Mouse (Mus musculus) midbrain, embryonic 14.5 days (tissue): ENCODE data around the gene Abhd16a. TPM values are rescaled to one million over a fixed set of nuclear protein-coding genes. Genes with fewer than 3 reads are reported as not detected.
A peak's percentile ranks its signal among the peaks of the same experiment; 100 is the strongest.

Source experiments
- ATAC-seq: fragments of 200-750 bp; cut with Nextera tagmentation; 2 replicates; pipeline ENCODE4 v1.8.0; 2017; ENCODE audit warnings: moderate number of reproducible peaks, moderate library complexity; ENCODE audit not compliant: low FRiP score, low TSS enrichment
- DNase-seq: peaks from one replicate; pipeline ENCODE4 v3.0.0-alpha.2; 2015
- H3K27ac ChIP-seq: fragments of 300-500 bp; sonication (generic); replicated peaks from 2 replicates; pipeline ENCODE4 v1.5.1; 2014; ENCODE audit warnings: mild to moderate bottlenecking, low read depth, low read length, moderate library complexity
- H3K27me3 ChIP-seq: fragments of 300-500 bp; sonication (generic); 2 replicates; pipeline ENCODE4 v1.6.1; 2014; ENCODE audit warnings: low read length, control low read depth, mixed read lengths; ENCODE audit not compliant: control insufficient read depth, insufficient read depth
- H3K36me3 ChIP-seq: fragments of 300-500 bp; sonication (generic); 2 replicates; pipeline ENCODE4 v1.6.1; 2014; ENCODE audit warnings: low read length, control low read depth; ENCODE audit not compliant: control insufficient read depth, insufficient read depth
- H3K4me1 ChIP-seq: fragments of 300-500 bp; sonication (generic); 2 replicates; pipeline ENCODE4 v1.6.1; 2014; ENCODE audit warnings: mild to moderate bottlenecking, antibody characterized with exemption, low read length, control low read depth; ENCODE audit not compliant: control insufficient read depth, insufficient read depth
- H3K4me2 ChIP-seq: fragments of 300-500 bp; sonication (generic); 2 replicates; pipeline ENCODE4 v1.6.1; 2014; ENCODE audit warnings: mild to moderate bottlenecking, low read length, moderate library complexity
- H3K4me3 ChIP-seq: fragments of 300-500 bp; sonication (generic); replicated peaks from 2 replicates; pipeline ENCODE4 v1.5.1; 2014; ENCODE audit warnings: low read depth, low read length
- H3K9ac ChIP-seq: fragments of 300-500 bp; sonication (generic); replicated peaks from 2 replicates; pipeline ENCODE4 v1.6.1; 2014; ENCODE audit warnings: mild to moderate bottlenecking, low read length, moderate library complexity
- H3K9me3 ChIP-seq: fragments of 300-500 bp; sonication (generic); 2 replicates; pipeline ENCODE4 v1.6.1; 2016; ENCODE audit warnings: low read length, control low read depth, mixed read lengths; ENCODE audit not compliant: control insufficient read depth
- WGBS: fragments of 180-500 bp; shearing (Covaris S2); extraction: QIAGEN DNeasy Blood & Tissue Kit; methylation state at CpG from one replicate; pipeline ENCODE4 v1.1.7; 2014; 5-methylcytosine and 5-hydroxymethylcytosine counted together
- polyA plus RNA-seq: library from polyadenylated mRNA; unstranded; fragments of >200 nt; fragmentation: Nextera tagmentation; extraction: Ambion mirVana; gene quantifications from 2 replicates; pipeline ENCODE4 v1.2.1, GENCODE M21; 2014

Abhd16a gene
- 79.4 and 86.0 TPM in 2 replicates for polyA plus RNA-seq

DNA sequence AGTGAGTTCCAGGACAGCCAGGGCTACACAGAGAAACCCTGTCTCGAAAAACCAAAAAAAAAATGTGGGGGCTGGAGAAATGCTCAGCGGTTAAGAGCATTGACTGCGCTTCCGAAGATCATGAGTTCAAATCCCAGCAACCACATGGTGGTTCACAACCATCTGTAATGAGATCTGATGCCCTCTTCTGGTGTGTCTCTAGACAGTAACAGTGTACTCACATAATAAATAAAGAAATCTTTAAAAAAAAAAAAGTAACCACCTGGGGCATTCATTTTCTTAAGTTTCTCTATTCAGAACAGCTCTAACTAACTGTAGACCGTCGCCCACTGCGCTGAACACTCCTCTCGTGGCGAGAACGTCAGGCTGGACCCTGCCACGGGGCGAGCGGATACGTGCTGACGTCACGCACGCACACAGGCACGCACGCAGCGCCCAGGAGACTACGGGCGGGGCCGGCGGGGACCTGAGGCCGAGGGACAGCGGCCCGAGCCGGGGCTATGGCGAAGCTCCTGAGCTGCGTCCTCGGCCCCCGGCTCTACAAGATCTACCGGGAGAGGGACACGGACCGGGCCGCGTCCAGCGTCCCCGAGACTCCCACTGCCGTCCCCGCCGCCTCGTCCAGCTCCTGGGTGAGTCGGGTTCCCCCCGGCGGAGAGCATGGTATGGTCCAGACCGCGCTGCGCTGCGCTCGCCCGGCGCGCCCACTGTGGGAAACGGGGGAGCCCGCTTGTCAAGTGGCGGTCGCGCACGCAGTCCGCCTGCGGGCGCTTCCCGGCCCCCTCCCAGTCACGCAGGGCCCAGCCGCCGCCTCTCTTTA is at the start of gene Abhd16a:
Gene Abhd16a (plus strand): TSS at position 439 of the 820 bp plus-strand sequence.
- peak within 1 kb of the TSS; percentile 61 for H3K4me3 ChIP-seq
- peaks cover 26% of the 10 kb centered on the region for H3K36me3 ChIP-seq
- H3K27ac ChIP-seq: peak within 1 kb of the TSS; percentile 98
- ATAC-seq (peak; percentile 98), DNase-seq (peak; percentile 97)
- H3K4me1 ChIP-seq: peaks cover 12% of the 10 kb centered on the region
- 3% methylated on average over 66 of the region's 67 CpGs for WGBS
- H3K9me3 ChIP-seq: no peaks in the 10 kb centered on the region
- peak within 1 kb of the TSS; percentile 76 for H3K4me2 ChIP-seq
- peak within 1 kb of the TSS; percentile 93 for H3K9ac ChIP-seq
- no peaks in the 10 kb centered on the region for H3K27me3 ChIP-seq

DNA sequence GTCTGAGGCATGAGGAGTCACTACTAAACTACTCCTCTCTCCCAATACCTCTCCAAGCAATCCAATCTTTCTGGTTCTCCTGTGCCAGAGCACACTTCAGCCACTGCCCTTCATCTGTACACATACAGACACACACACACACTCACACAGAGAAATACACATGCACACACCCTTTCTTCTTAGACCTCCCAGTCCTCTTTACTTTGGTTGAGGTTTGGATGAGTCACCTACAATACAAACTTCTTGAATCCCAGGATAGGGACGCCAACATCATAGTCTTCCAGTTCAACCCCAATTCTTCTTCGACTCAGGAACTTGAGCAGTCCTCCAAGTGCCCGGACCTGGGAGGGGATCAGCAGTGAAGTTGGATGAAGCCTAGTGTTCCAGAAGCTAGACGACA is 45.3 kb upstream of the Abhd16a start:
- H3K9me3 ChIP-seq: no peaks in the 10 kb centered on the region
- H3K4me2 ChIP-seq: no peak overlapping the region
- 91% methylated on average over 4 of the region's 4 CpGs for WGBS
- ATAC-seq (no peak), DNase-seq (no peak)
- no peaks in the 10 kb centered on the region for H3K36me3 ChIP-seq
- H3K27ac ChIP-seq: no peak overlapping the region
- no peak overlapping the region for H3K9ac ChIP-seq
- no peak overlapping the region for H3K4me3 ChIP-seq
- peaks cover 13% of the 10 kb centered on the region for H3K4me1 ChIP-seq
- no peaks in the 10 kb centered on the region for H3K27me3 ChIP-seq

DNA sequence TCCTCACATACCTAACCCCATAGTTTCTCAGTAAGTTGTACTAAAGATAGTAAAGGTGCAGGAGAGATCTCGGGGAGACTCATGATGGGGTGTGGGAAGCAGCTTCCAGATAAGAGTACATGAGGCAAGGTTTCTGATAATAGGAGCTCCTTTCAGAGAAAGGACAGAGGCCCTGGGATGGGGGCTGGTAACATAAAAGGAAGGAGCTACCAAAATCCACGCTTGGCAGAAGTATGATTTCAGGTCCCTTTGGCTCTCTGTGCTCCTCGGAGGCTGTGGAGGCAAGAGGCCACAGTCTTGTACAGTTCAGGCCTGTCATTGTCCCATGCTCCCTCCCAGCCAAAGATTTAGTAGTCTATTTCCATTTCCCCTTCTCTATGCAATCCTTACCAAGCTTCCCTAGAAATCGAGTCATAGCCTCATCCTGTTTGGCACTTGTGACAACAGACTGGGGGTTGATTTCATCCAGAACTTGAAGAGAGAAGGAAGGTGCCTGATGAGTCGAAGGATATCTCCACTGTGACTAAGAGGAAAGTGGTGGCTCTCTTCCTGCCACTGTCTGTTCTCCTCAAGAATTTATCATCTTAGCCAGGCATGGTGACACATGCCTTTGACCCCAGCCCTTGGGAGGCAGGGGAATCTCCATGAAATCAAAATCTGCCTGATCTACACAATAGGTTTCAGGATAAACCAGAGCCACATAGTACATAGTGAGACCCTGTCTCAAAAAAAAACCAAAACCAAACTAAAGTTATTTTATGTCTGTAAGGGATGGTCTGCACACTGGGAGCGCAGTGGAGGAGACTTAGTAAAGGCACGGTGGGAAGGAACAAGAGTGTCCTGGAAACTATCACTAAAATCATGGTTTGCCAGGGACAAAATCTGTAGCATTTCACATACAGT is 43.9 kb upstream of the Abhd16a start:
- no peak overlapping the region for H3K27ac ChIP-seq
- H3K9me3 ChIP-seq: no peaks in the 10 kb centered on the region
- peak overlapping the region; percentile 91 for H3K4me2 ChIP-seq
- DNase-seq (no peak), ATAC-seq (no peak)
- no peak overlapping the region; the same call in 1 of the 2 replicates for H3K9ac ChIP-seq
- H3K4me1 ChIP-seq: peaks cover 16% of the 10 kb centered on the region
- no peaks in the 10 kb centered on the region for H3K27me3 ChIP-seq
- H3K4me3 ChIP-seq: peak overlapping the region; percentile 51; the same call in 1 of the 2 replicates
- no peaks in the 10 kb centered on the region for H3K36me3 ChIP-seq
- 92% methylated on average over 7 of the region's 7 CpGs for WGBS

DNA sequence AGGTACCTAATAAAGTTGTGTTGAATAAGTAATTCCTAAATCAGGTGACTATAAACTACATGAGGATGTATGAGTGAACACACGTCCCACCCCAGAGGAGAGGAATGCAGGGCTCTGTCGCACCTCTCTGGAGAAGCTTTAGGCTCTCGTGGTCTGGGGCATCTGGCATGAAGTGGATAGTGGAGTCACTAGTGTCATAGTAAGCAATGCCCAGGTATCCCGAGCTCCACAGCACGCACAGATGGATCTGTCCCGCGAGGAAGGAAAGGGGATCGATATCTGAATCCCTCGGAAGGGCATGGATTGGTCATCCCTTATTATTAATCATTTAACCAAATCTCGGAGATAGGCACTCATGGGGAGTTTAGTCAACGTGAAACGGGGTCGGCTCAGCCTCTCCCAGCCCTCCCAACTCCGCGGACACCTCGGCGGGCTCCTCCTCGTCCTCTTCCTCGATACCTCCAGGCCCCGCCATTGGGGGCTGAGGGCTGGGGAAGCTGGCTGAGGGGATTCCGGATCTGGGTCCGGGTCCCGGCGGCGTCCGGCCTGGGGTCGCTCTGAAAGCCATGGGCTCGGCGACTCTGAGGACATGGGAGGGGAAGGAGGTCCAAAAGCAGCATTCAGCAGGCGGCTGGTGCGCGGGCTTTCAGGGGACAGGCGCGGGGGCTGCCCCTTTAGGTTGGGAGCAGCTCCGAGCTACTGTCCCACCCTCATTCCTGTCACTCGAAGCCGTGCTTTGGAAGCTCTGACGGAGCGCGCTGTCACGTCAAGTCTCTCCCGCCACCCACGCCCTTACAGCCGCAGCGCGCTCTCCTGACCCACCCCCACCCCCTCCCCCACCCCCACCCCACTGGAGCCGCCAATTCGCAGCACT is 43.0 kb upstream of the Abhd16a start:
- Histone ChIP-seq H3K27me3 (no peaks in the 10 kb centered on the region), H3K27ac (peak overlapping the region; percentile 54), H3K4me1 (peaks cover 19% of the 10 kb centered on the region), H3K4me2 (peak overlapping the region; percentile 91), H3K4me3 (peak overlapping the region; percentile 51), H3K36me3 (no peaks in the 10 kb centered on the region), H3K9me3 (no peaks in the 10 kb centered on the region), H3K9ac (peak overlapping the region; percentile 61)
- ATAC-seq: no peak
- WGBS: 6% methylated on average over 47 of the region's 48 CpGs
- no peak for DNase-seq

DNA sequence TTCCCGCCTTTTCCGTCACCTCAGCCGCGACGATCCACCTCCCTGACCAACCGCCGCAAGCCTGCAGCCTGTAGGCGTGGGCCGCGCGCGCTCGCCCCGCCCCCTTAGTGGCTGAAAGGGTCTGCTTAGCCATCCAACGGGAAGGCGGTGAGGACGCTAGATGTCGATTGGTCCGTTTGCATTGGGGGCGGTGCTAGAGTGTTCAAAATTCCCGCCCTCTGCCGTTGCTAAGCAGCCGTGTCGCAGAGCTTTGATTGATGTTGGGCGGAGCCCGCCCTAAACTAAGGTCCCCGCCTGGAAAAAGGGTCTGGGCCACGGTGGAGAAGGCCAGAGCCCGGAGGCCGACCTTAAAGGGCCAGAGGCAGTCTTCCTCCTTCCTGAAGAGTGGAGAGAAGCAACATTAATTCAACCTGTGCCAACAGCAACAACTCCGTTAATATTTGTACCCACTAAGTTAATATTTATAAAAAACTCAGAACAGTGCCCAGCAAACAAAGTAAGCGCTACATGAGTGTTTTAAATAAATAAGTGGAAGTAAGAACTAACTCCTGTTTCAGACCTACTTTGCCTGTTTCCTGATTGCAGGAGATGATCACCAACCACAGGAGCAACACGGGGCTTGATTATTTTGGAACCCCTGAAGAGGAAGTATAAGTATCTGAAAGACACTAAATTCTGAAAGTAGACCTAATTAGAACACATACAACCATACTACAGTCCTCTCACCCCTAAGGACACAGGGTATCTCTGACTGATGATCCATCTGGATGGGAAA is 42.2 kb upstream of the Abhd16a start, which contains the start of gene Msh5:
Gene Msh5 (minus strand): TSS at position 65 of the 775 bp plus-strand sequence.
- peaks cover 27% of the 10 kb centered on the region for H3K4me1 ChIP-seq
- ATAC-seq (peak; percentile 98), DNase-seq (peak; percentile 98)
- H3K9ac ChIP-seq: peak within 1 kb of the TSS; percentile 61
- H3K27ac ChIP-seq: peak within 1 kb of the TSS; percentile 54
- H3K36me3 ChIP-seq: no peaks in the 10 kb centered on the region
- peak within 1 kb of the TSS; percentile 51 for H3K4me3 ChIP-seq
- 3% methylated on average over 33 of the region's 33 CpGs for WGBS
- H3K9me3 ChIP-seq: no peaks in the 10 kb centered on the region
- no peaks in the 10 kb centered on the region for H3K27me3 ChIP-seq
- H3K4me2 ChIP-seq: peak within 1 kb of the TSS; percentile 91

DNA sequence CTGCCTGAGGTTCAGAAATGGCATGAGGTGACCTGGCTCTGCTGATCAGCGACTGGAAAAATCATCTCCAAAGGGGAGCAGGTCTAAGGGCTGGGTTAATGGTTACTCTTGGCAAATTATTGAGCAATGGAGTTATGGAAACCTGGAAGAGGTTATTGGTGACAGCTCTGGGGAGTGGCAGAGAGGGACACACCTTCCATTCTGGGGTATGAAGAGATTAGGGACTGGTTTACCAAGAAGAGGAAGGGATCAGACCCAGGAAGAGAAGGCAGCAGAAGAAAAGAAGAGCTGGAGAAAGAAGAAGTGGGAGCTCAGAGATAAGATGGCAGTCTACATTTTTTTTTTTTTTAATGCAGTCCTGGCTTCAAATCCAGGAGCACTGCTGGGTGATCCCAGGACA is 41.4 kb upstream of the Abhd16a start:
- H3K4me1 ChIP-seq: peaks cover 35% of the 10 kb centered on the region
- H3K4me2 ChIP-seq: no peak overlapping the region
- no peak for DNase-seq
- no peaks in the 10 kb centered on the region for H3K36me3 ChIP-seq
- ATAC-seq: no peak
- no peaks in the 10 kb centered on the region for H3K9me3 ChIP-seq
- H3K4me3 ChIP-seq: no peak overlapping the region
- H3K9ac ChIP-seq: no peak overlapping the region
- no peaks in the 10 kb centered on the region for H3K27me3 ChIP-seq
- no peak overlapping the region for H3K27ac ChIP-seq
- WGBS: 55% methylated on average over 1 of the region's 1 CpGs

DNA sequence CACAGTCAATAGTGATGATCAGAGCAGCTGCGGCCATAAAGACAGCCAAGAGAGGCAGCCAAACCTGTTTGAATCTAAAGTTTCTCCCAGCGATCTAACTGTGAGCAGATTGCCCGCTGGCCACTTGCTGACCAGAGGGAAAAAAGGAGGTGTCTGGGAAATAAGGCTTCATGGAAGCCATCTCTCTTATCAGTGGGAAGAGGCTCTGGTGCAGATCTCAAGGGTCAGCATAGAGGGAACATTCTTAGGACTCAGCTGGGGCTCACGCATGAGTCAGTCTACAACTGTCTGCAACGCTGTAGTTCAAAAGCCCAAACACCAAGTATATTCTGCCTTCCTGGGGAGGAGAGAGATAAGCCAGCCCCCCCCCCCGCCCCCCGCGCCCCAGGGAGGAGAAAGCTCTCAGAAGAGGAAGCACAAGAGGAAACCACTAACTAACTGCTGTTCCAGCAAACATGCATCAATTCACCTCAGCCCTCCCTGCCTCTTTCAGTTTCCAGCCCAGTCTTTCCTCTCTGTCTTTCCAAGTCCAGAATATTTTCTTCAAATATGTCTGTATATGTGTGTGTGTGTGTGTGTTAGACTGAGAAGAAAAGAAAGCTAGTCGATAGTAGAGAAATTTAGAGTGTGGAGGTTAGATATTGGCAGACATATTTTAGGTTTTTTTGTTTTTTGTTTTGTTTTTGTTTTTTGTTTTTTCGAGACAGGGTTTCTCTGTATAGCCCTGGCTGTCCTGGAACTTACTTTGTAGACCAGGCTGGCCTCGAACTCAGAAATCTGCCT is 40.7 kb upstream of the Abhd16a start:
- Histone ChIP-seq H3K9me3 (no peaks in the 10 kb centered on the region), H3K4me3 (no peak overlapping the region), H3K27me3 (no peaks in the 10 kb centered on the region), H3K36me3 (no peaks in the 10 kb centered on the region), H3K4me2 (no peak overlapping the region), H3K27ac (no peak overlapping the region), H3K9ac (no peak overlapping the region), H3K4me1 (peaks cover 36% of the 10 kb centered on the region)
- WGBS: 40% methylated on average over 11 of the region's 11 CpGs
- DNase-seq (no peak), ATAC-seq (no peak)
